Mouse (Mus musculus) midbrain, embryonic 11.5 days (tissue): ENCODE data around the gene Acp5. TPM values are rescaled to one million over a fixed set of nuclear protein-coding genes. Genes with fewer than 3 reads are reported as not detected.
"Not testable (repeated sequence)": the region's sequence is repeated elsewhere in the genome, so short reads cannot be mapped to it uniquely, and the experiment has no call there.

Source experiments
- ATAC-seq: fragments of 200-750 bp; cut with Nextera tagmentation; 2 replicates; pipeline ENCODE4 v1.8.0; 2017; ENCODE audit warnings: moderate TSS enrichment, moderate library complexity; ENCODE audit not compliant: low FRiP score
- DNase-seq: peaks from one replicate; pipeline ENCODE4 v3.0.0; 2015; ENCODE audit warnings: low spot score; ENCODE audit errors: missing footprints
- H3K27ac ChIP-seq: fragments of 300-500 bp; sonication (generic); 2 replicates; pipeline ENCODE4 v1.5.1; 2014; ENCODE audit warnings: low read depth, low read length
- H3K27me3 ChIP-seq: fragments of 300-500 bp; sonication (generic); 2 replicates; pipeline ENCODE4 v1.6.1; 2014; ENCODE audit warnings: mild to moderate bottlenecking, low read length, moderate library complexity, mixed read lengths; ENCODE audit not compliant: control insufficient read depth, insufficient read depth
- H3K36me3 ChIP-seq: fragments of 300-500 bp; sonication (generic); 2 replicates; pipeline ENCODE4 v1.6.1; 2014; ENCODE audit warnings: mild to moderate bottlenecking, low read length, moderate library complexity, mixed read lengths; ENCODE audit not compliant: control insufficient read depth, insufficient read depth
- H3K4me1 ChIP-seq: fragments of 300-500 bp; sonication (generic); 2 replicates; pipeline ENCODE4 v1.6.1; 2014; ENCODE audit warnings: low read length; ENCODE audit not compliant: control insufficient read depth, insufficient read depth
- H3K4me2 ChIP-seq: fragments of 300-500 bp; sonication (generic); 2 replicates; pipeline ENCODE4 v1.6.1; 2014; ENCODE audit warnings: mild to moderate bottlenecking, moderate library complexity
- H3K4me3 ChIP-seq: fragments of 300-500 bp; sonication (generic); 2 replicates; pipeline ENCODE4 v1.5.1; 2014; ENCODE audit warnings: low read depth, low read length
- H3K9ac ChIP-seq: fragments of 300-500 bp; sonication (generic); 2 replicates; pipeline ENCODE4 v1.6.1; 2014; ENCODE audit warnings: low read length
- H3K9me3 ChIP-seq: fragments of 300-500 bp; sonication (generic); 2 replicates; pipeline ENCODE4 v1.6.1; 2016; ENCODE audit warnings: low read length; ENCODE audit not compliant: control insufficient read depth
- WGBS: fragments of 180-500 bp; shearing (Covaris S2); extraction: QIAGEN DNeasy Blood & Tissue Kit; methylation state at CpG from one replicate; pipeline ENCODE4 v1.1.7; 2014; 5-methylcytosine and 5-hydroxymethylcytosine counted together
- polyA plus RNA-seq: library from polyadenylated mRNA; unstranded; fragments of >200 nt; fragmentation: Nextera tagmentation; extraction: Ambion mirVana; gene quantifications from 2 replicates; pipeline ENCODE4 v1.2.1, GENCODE M21; 2014

The Acp5 gene
- polyA plus RNA-seq, 1 experiment from 2014 or later, result 15.4 TPM

DNA sequence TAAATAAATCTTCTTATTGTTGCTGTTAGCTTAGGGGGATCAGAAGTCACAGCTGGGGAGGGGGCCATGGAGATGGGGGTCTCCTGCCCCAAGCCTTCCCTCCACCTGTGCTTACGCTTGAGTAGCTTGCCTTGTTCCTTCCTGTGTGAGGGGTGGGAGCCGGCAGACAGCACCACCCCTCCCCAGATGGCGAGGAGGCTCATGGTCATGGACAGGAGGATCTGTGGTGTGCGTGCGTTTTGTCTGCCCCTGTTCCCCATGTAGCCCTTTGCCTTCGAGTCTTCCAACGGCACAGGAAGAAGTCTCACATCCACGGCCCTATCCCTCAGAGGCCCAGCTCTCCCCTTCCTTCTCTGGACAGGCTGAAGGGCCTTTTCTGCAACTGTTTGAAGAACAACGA is 26.8 kb upstream of the Acp5 start:
- H3K4me2 ChIP-seq, result no peak overlapping the region
- H3K27ac ChIP-seq, result no peak overlapping the region
- ATAC-seq (no peak), DNase-seq (no peak)
- 80% methylated on average over 9 of the region's 9 CpGs for WGBS
- no peaks in the 10 kb centered on the region for H3K27me3 ChIP-seq
- no peak overlapping the region for H3K9ac ChIP-seq
- H3K36me3 ChIP-seq, result no peaks in the 10 kb centered on the region
- no peaks in the 10 kb centered on the region; the same call in 1 of the 2 replicates for H3K9me3 ChIP-seq
- H3K4me1 ChIP-seq, result peaks cover 4% of the 10 kb centered on the region
- H3K4me3 ChIP-seq, result no peak overlapping the region

DNA sequence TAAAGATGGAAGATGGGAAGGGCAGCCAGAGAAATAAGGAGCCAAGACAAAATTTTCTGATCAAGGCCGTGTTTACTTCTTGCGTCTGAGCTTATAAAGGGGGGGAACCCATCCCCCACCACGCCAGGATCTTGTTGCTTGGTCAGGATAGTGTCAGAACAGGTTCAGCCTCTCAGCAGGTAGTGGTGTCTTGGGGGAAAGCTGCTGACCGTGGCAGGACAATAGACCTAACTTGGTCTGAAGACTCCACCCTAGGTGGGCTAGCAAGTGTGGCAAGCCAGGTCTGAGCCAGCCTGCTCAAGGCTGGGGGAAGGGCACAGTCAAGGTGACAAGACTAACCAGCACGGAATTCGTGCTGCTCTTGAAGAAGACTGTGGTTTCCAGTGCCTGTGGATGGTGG is 25.8 kb upstream of the Acp5 start:
- Histone ChIP-seq H3K27ac (no peak overlapping the region), H3K4me1 (peaks cover 6% of the 10 kb centered on the region), H3K9me3 (no peaks in the 10 kb centered on the region), H3K36me3 (no peaks in the 10 kb centered on the region), H3K4me3 (no peak overlapping the region), H3K4me2 (no peak overlapping the region), H3K27me3 (no peaks in the 10 kb centered on the region), H3K9ac (no peak overlapping the region)
- ATAC-seq (no peak), DNase-seq (no peak)
- WGBS, result 32% methylated on average over 6 of the region's 6 CpGs

DNA sequence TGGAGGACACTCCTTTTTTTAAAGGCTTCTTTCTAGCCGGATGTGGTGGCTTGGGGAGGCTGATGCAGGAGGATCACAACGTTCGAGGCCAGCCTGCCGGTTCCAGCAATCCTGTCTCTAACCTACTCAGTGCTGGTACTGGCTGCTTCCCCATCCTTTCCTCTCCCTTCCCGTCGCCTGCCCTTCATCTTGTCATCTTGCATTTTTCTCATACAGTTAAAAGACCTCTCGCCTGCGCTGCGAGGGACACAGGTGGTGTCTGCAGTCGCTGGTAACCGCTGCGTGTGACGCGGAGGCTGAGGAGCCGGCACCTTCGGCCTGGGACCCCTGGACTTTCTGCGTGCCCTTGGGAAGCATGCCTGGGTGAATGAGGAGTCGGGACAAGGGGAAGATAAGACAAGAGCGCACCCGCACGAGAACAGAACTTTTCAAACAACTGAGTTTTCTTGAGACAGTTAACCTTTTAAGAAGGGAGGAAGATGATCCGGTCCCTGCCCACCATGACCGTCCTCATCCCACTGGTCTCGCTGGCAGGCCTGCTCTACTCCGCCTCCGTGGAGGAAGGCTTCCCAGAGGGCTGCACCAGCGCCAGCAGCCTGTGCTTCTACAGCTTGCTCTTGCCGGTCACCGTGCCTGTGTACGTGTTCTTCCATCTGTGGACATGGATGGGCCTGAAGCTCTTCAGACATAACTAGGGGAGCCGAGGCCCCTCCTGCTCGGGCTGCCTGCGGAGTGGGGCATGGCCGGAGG is 22.2 kb upstream of the Acp5 start:
- peak overlapping the region; percentile 68 for H3K4me3 ChIP-seq
- H3K27ac ChIP-seq, result no peak overlapping the region
- no peaks in the 10 kb centered on the region for H3K9me3 ChIP-seq
- peak overlapping the region; percentile 68 for H3K4me2 ChIP-seq
- WGBS, result 74% methylated on average over 34 of the region's 34 CpGs
- ATAC-seq (no peak), DNase-seq (no peak)
- H3K4me1 ChIP-seq, result peaks cover 6% of the 10 kb centered on the region
- no peaks in the 10 kb centered on the region for H3K36me3 ChIP-seq
- no peaks in the 10 kb centered on the region for H3K27me3 ChIP-seq
- H3K9ac ChIP-seq, result peak overlapping the region; percentile 87

DNA sequence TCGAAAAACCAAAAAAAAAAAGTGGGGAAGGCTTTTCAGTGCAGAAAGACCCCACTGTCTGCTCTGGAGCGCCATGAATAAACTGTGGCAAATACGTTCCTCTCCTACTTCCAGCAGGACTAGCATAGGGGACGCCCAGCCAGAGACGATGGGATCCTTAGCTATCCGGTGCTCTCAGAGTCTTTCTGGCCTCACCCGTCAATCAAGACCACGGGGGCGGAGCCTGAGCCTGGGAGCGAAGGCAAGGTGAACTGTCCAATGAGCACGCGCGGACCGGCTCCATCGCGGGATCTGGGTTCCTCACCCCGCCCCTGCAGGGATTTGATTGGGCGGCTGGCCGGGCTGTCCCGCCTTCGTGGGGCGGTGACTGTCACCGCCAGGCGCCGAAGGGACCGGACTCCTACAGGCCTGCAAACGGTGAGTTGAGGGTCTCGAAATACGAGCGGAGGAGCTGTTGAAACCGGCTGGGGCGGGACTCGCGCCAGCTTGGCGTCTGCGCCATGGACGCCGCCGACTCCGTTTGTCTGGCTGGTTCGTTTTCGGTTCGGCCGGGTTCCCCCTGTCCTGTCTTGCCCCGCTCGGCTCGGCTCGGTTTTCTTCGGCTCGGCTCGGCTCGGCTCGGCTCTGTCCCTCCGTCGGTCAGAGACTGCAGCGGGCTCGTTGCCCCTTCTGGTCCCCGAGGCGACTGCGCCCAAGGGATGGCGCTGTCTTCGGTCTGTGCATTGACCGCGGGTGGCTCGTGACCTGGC is 21.2 kb upstream of the Acp5 start, which contains the start of gene Pigyl:
Gene Pigyl (plus strand): TSS at position 350 of the 749 bp plus-strand sequence.
- Histone ChIP-seq H3K4me1 (peaks cover 6% of the 10 kb centered on the region), H3K9me3 (no peaks in the 10 kb centered on the region), H3K27me3 (no peaks in the 10 kb centered on the region), H3K4me3 (peak within 1 kb of the TSS; percentile 68), H3K9ac (peak within 1 kb of the TSS; percentile 87), H3K4me2 (peak within 1 kb of the TSS; percentile 68), H3K36me3 (no peaks in the 10 kb centered on the region), H3K27ac (peak within 1 kb of the TSS; percentile 57; the same call in 1 of the 2 replicates)
- WGBS, result 1% methylated on average over 65 of the region's 65 CpGs
- DNase-seq (peak; percentile 100), ATAC-seq (peak; percentile 99)

DNA sequence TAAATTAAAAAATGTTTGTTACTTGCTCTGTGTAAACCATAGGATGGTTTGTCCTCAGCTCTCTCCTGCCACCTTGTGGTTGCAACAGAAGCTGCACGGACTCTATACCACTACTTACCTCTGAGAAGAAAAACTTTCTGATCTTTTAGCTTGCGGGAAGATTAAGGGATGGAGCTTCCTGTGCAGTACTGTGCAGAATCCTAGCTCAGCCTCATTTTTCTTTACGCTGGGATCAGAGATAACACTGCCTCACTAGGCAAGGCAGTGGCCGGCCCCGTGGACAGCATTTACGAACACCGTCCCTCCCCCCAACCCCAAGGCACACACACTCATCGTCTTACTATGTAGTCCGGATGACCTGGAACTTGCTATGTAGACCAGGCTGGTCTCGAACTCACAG is 20.1 kb upstream of the Acp5 start:
- H3K9ac ChIP-seq, result no peak overlapping the region
- ATAC-seq, result 0 out of 2 replicates have a peak, but pooled peaks have one; percentile 12
- H3K4me1 ChIP-seq, result peaks cover 6% of the 10 kb centered on the region
- no peak overlapping the region for H3K27ac ChIP-seq
- H3K4me3 ChIP-seq, result no peak overlapping the region
- no peaks in the 10 kb centered on the region for H3K27me3 ChIP-seq
- H3K9me3 ChIP-seq, result no peaks in the 10 kb centered on the region
- peak; percentile 95 for DNase-seq
- H3K4me2 ChIP-seq, result no peak overlapping the region; the same call in 1 of the 2 replicates
- H3K36me3 ChIP-seq, result no peaks in the 10 kb centered on the region
- 29% methylated on average over 10 of the region's 10 CpGs for WGBS

DNA sequence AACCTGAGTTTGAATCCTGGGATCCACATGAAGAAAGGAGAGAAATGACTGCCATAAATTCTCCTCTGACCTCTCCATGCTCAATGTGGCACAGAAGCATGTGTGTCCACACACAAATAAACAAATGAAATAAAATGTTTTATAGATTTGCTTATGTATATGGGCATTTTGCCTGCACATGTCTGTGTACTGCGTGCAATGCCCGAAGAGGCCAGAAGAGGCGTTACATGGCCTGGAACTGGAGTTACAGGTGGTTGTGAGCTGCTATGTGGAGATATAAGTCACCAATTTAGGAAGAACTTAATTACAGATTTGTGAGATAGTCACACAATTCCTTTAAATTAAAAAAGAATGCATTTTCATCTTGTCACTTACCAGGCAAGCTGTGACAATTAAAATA is 18.3 kb upstream of the Acp5 start:
- H3K4me2 ChIP-seq, result no peak overlapping the region
- peaks cover 6% of the 10 kb centered on the region for H3K4me1 ChIP-seq
- WGBS, result 88% methylated on average over 3 of the region's 3 CpGs
- no peaks in the 10 kb centered on the region for H3K36me3 ChIP-seq
- ATAC-seq, result no peak
- H3K4me3 ChIP-seq, result no peak overlapping the region
- H3K27ac ChIP-seq, result no peak overlapping the region
- H3K9ac ChIP-seq, result no peak overlapping the region
- DNase-seq, result peak; percentile 73
- 0 out of 2 replicates have a peak, but pooled peaks cover 2% of the 10 kb centered on the region for H3K9me3 ChIP-seq
- no peaks in the 10 kb centered on the region for H3K27me3 ChIP-seq

DNA sequence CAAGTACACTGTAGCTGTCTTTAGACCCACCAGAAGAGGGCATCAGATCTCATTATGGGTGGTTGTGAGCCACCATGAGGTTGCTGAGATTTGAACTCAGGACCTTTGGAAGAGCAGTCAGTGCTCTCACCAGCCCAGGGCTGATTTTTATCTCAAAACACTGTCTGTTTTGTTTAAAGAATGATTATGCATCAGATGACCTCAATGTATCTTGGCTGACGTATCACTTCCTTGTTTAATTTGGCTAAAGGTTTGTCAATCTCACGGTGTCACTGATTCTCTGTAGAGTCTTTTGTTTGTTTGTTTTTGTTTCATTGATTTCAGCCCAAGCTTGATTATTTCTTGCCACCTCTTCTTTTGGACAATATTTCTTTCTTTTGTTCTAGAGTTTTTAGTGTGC is 15.4 kb upstream of the Acp5 start:
- Histone ChIP-seq H3K27me3 (no peaks in the 10 kb centered on the region), H3K4me1 (no peaks in the 10 kb centered on the region), H3K27ac (no peak overlapping the region), H3K36me3 (no peaks in the 10 kb centered on the region), H3K9ac (no peak overlapping the region), H3K4me2 (no peak overlapping the region), H3K4me3 (no peak overlapping the region), H3K9me3 (0 out of 2 replicates have a peak, but pooled peaks cover 2% of the 10 kb centered on the region)
- WGBS, result 85% methylated on average over 2 of the region's 2 CpGs
- ATAC-seq (no peak), DNase-seq (no peak)

DNA sequence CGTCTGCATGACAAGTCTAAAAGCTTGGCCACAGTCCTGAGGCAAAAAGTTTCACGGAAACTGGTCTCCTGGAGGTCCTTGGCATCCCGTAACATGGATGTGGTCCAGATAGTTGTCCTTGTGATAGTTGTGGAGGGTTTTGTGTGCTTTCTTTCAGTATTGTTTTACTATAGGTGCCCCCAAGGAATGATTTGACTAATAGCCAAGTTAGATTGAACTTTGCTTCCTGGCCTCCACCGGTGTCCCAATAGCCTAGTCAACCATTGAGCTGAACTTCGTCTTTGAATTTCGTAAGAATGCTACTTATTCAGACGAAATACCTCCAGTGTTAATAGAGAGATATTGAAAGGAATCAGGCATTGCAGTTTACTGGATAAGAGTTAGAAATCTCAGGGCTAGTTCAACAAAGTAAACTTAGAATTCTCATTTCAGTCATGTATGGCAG is 14.8 kb upstream of the Acp5 start:
- H3K4me1 ChIP-seq, H3K4me2 ChIP-seq, H3K27me3 ChIP-seq, H3K4me3 ChIP-seq, H3K27ac ChIP-seq, H3K36me3 ChIP-seq, DNase-seq, H3K9ac ChIP-seq, ATAC-seq, H3K9me3 ChIP-seq: not testable (repeated sequence)
- 86% methylated on average over 7 of the region's 7 CpGs for WGBS
